Mouse (Mus musculus): ENCODE measurements around the gene Gm21454. TPM values are rescaled to one million over a fixed set of nuclear protein-coding genes. Genes with fewer than 3 reads are reported as not detected.
"Not testable (repeated sequence)": the region's sequence is repeated elsewhere in the genome, so short reads cannot be mapped to it uniquely, and the experiment has no call there.

The Gm21454 gene
- not detected in 2 replicates for polyA plus RNA-seq (2016; fragmentation: Nextera tagmentation; extraction: Ambion mirVana)

- H3K4me1 ChIP-seq; H3K36me3 ChIP-seq; H3K27ac ChIP-seq; H3K27me3 ChIP-seq (ENCODE audit: insufficient read depth, poor library complexity, severe bottlenecking); H3K4me3 ChIP-seq; H3K9me3 ChIP-seq; DNase-seq (ENCODE audit: low spot score): not testable (repeated sequence)
Measured at GRCm38 (mm10) chrY:13252091-13252490, at the start of gene Gm21454, which contains the start of gene Gm21440. Gene Gm21454 (plus strand): TSS chrY:13252442. Gene Gm21440 (plus strand): TSS chrY:13252391.

GRCm38 (mm10) chrY:13223828-13224227 lies 28.4 kb upstream of the Gm21454 start, which contains the start of gene Gm21828:
Gene Gm21828 (minus strand): TSS chrY:13223928.
- H3K36me3 ChIP-seq; H3K4me1 ChIP-seq; H3K27me3 ChIP-seq (ENCODE audit: insufficient read depth, poor library complexity, severe bottlenecking); DNase-seq (ENCODE audit: low spot score); H3K9me3 ChIP-seq; H3K27ac ChIP-seq; H3K4me3 ChIP-seq: not testable (repeated sequence)
- no CpG with 5 or more reads among the region's 3 CpGs for WGBS

- not testable (repeated sequence) for H3K4me3 ChIP-seq; H3K4me1 ChIP-seq; DNase-seq (ENCODE audit: low spot score); H3K36me3 ChIP-seq; H3K27me3 ChIP-seq (ENCODE audit: insufficient read depth, poor library complexity, severe bottlenecking); H3K27ac ChIP-seq; H3K9me3 ChIP-seq
- WGBS: no CpG with 5 or more reads among the region's 3 CpGs
Measured at GRCm38 (mm10) chrY:13348963-13349362, 96.7 kb downstream of the Gm21454 start, which contains the start of gene Gm21725. Gene Gm21725 (minus strand): TSS chrY:13349063.

Other genes starting within 250 kb of the Gm21454 start
- gene Gm20807, start 209.6 kb upstream of the Gm21454 start, polyA plus RNA-seq (2016; fragmentation: Nextera tagmentation; extraction: Ambion mirVana): not detected in 2 replicates
- not detected in 2 replicates for gene Gm21891, start 119.0 kb upstream of the Gm21454 start, polyA plus RNA-seq (2016; fragmentation: Nextera tagmentation; extraction: Ambion mirVana)
- gene Gm21425, start 90.5 kb upstream of the Gm21454 start, polyA plus RNA-seq (2016; fragmentation: Nextera tagmentation; extraction: Ambion mirVana): not detected in 2 replicates
- not detected in 2 replicates for gene Gm21828, start 28.5 kb upstream of the Gm21454 start, polyA plus RNA-seq (2016; fragmentation: Nextera tagmentation; extraction: Ambion mirVana)
- gene Gm21440, start 51 bp upstream of the Gm21454 start, polyA plus RNA-seq (2016; fragmentation: Nextera tagmentation; extraction: Ambion mirVana): not detected in 2 replicates
- not detected in 2 replicates for gene Gm21725, start 96.6 kb downstream of the Gm21454 start, polyA plus RNA-seq (2016; fragmentation: Nextera tagmentation; extraction: Ambion mirVana)
- not detected in 2 replicates for gene Gm21866, start 213.1 kb downstream of the Gm21454 start, polyA plus RNA-seq (2016; fragmentation: Nextera tagmentation; extraction: Ambion mirVana)
- gene Gm20773, start 241.6 kb downstream of the Gm21454 start, polyA plus RNA-seq (2016; fragmentation: Nextera tagmentation; extraction: Ambion mirVana): not detected in 2 replicates

Measured in heart, embryonic 10.5 days (tissue).